Mouse (Mus musculus) E14TG2a.4 (cell line): ENCODE results near the gene Vat1.
"Not testable (repeated sequence)": the region's sequence is repeated elsewhere in the genome, so short reads cannot be mapped to it uniquely, and the experiment has no call there.

ENCODE experiments used
- CTCF ChIP-seq: conservative IDR thresholded peaks from 2 replicates; pipeline ENCODE4 v1.5.1; 2014; ENCODE audit warnings: low read length
- NANOG ChIP-seq: IDR thresholded peaks from 2 replicates; pipeline ENCODE4 v1.6.1; 2014; ENCODE audit warnings: borderline replicate concordance, low read length, mixed read lengths

GRCm38 (mm10) chr11:101446860-101447259, 19.2 kb downstream of the Vat1 start:
- not testable (repeated sequence) for TF ChIP-seq CTCF, NANOG
